Mouse (Mus musculus): ENCODE measurements around the gene Thoc6.

- no peak for TF ChIP-seq CTCF (IDR thresholded peaks at IDR 0.05; ENCODE audit: low read depth)
- TF ChIP-seq EP300 (IDR thresholded peaks at IDR 0.05; ENCODE audit: low read depth), result no peak
These were observed 12.8 kb downstream of the Thoc6 start for GRCm38 (mm10) chr17:23660876-23661200.

Measured in liver, postnatal 0 days (tissue).